Mouse (Mus musculus) layer of hippocampus, postnatal 25 days (tissue): Measurements from ENCODE around the gene Lrrc15. TPM values are rescaled to one million over a fixed set of nuclear protein-coding genes. Genes with fewer than 3 reads are reported as not detected.

ENCODE experiments used
- DNase-seq, 2 experiments: peaks; one replicate each; pipeline ENCODE4 v3.0.0; 2022; ENCODE audit warnings: mixed read lengths in 2 of 2, low spot score in 1 of 2; ENCODE audit errors: extremely low spot score in 1 of 2
- total RNA-seq, 2 experiments: library from RNA; stranded (reverse); gene quantifications; 2 replicates each; pipeline ENCODE4 v1.2.3; 2021

Lrrc15 gene
- total RNA-seq, 2 experiments from 2014 or later: 0.12 to 0.14 TPM

GRCm38 (mm10) chr16:30244037-30244700 lies 38.9 kb downstream of the Lrrc15 start:
- no peak for DNase-seq

- DNase-seq: no peak
Observed at GRCm38 (mm10) chr16:30241623-30242022, 41.4 kb downstream of the Lrrc15 start.

GRCm38 (mm10) chr16:30238791-30239190 lies 44.3 kb downstream of the Lrrc15 start:
- DNase-seq: no peak

GRCm38 (mm10) chr16:30236091-30236699 lies 46.9 kb downstream of the Lrrc15 start:
- DNase-seq: peak; percentile 83 to 95

GRCm38 (mm10) chr16:30235577-30235976 lies 47.5 kb downstream of the Lrrc15 start:
- DNase-seq: no peak

GRCm38 (mm10) chr16:30234636-30235546 lies 48.2 kb downstream of the Lrrc15 start:
- no peak for DNase-seq

GRCm38 (mm10) chr16:30234077-30234476 lies 49.0 kb downstream of the Lrrc15 start:
- no peak for DNase-seq

- no peak for DNase-seq
Observed at GRCm38 (mm10) chr16:30231882-30232604, 51.0 kb downstream of the Lrrc15 start.

- no peak for DNase-seq
Observed at GRCm38 (mm10) chr16:30227352-30227751, 55.7 kb downstream of the Lrrc15 start.

- DNase-seq: no peak
Observed at GRCm38 (mm10) chr16:30221161-30221782, 61.8 kb downstream of the Lrrc15 start.

Other genes starting within 250 kb of the Lrrc15 start
- gene Hes1, start 218.9 kb downstream of the Lrrc15 start, total RNA-seq: 10 to 100 TPM; 18.0 to 24.2 TPM
- not detected for gene Cpn2, start 15.8 kb downstream of the Lrrc15 start, total RNA-seq
- gene Gp5, start 27.5 kb upstream of the Lrrc15 start, total RNA-seq: 1 to 10 TPM; 2.7 to 2.8 TPM
- gene Atp13a3, start 122.7 kb upstream of the Lrrc15 start, total RNA-seq: 10 to 100 TPM; 66.3 to 75.4 TPM